Mouse (Mus musculus): ENCODE results near the gene Nwd1. TPM values are rescaled to one million over a fixed set of nuclear protein-coding genes. Genes with fewer than 3 reads are reported as not detected.

Gene Nwd1
- polyA plus RNA-seq (2014; fragmentation: Illumina TruSeq; extraction: RNeasy Lipid Tissue Mini Kit (QIAGEN cat#74804); ENCODE audit: low replicate concordance): 0.04 TPM

GRCm38 (mm10) chr8:72646060-72646767 lies at the start of gene Nwd1:
Gene Nwd1, plus strand, starts transcription at chr8:72646711.

GRCm38 (mm10) chr8:72722769-72723650 lies 76.5 kb downstream of the Nwd1 start, which contains the start of gene Sin3b:
Gene Sin3b, plus strand, starts transcription at chr8:72723285.

GRCm38 (mm10) chr8:72761322-72762051 lies 115.0 kb downstream of the Nwd1 start, which contains the start of gene F2rl3:
Gene F2rl3, plus strand, starts transcription at chr8:72761880.

Other genes with a start within 250 kb of the Nwd1 start
- gene Eps15l1, start 225.3 kb upstream of the Nwd1 start, polyA plus RNA-seq (2014; fragmentation: Illumina TruSeq; extraction: RNeasy Lipid Tissue Mini Kit (QIAGEN cat#74804); ENCODE audit: low replicate concordance): 33.9 TPM
- not detected for gene Calr3, start 202.8 kb upstream of the Nwd1 start, polyA plus RNA-seq (2014; fragmentation: Illumina TruSeq; extraction: RNeasy Lipid Tissue Mini Kit (QIAGEN cat#74804); ENCODE audit: low replicate concordance)
- 0.37 TPM for gene 1700030K09Rik, start 202.8 kb upstream of the Nwd1 start, polyA plus RNA-seq (2014; fragmentation: Illumina TruSeq; extraction: RNeasy Lipid Tissue Mini Kit (QIAGEN cat#74804); ENCODE audit: low replicate concordance)
- 4.2 TPM for gene Cherp, start 171.5 kb upstream of the Nwd1 start, polyA plus RNA-seq (2014; fragmentation: Illumina TruSeq; extraction: RNeasy Lipid Tissue Mini Kit (QIAGEN cat#74804); ENCODE audit: low replicate concordance)
- gene Slc35e1, start 154.1 kb upstream of the Nwd1 start, polyA plus RNA-seq (2014; fragmentation: Illumina TruSeq; extraction: RNeasy Lipid Tissue Mini Kit (QIAGEN cat#74804); ENCODE audit: low replicate concordance): 47.7 TPM
- 1.1 TPM for gene Med26, start 98.4 kb upstream of the Nwd1 start, polyA plus RNA-seq (2014; fragmentation: Illumina TruSeq; extraction: RNeasy Lipid Tissue Mini Kit (QIAGEN cat#74804); ENCODE audit: low replicate concordance)
- gene Smim7, start 75.6 kb upstream of the Nwd1 start, polyA plus RNA-seq (2014; fragmentation: Illumina TruSeq; extraction: RNeasy Lipid Tissue Mini Kit (QIAGEN cat#74804); ENCODE audit: low replicate concordance): 31.6 TPM
- gene Tmem38a, start 74.7 kb upstream of the Nwd1 start, polyA plus RNA-seq (2014; fragmentation: Illumina TruSeq; extraction: RNeasy Lipid Tissue Mini Kit (QIAGEN cat#74804); ENCODE audit: low replicate concordance): 0.45 TPM
- gene Sin3b, start 76.6 kb downstream of the Nwd1 start, polyA plus RNA-seq (2014; fragmentation: Illumina TruSeq; extraction: RNeasy Lipid Tissue Mini Kit (QIAGEN cat#74804); ENCODE audit: low replicate concordance): 5.0 TPM
- gene F2rl3, start 115.2 kb downstream of the Nwd1 start, polyA plus RNA-seq (2014; fragmentation: Illumina TruSeq; extraction: RNeasy Lipid Tissue Mini Kit (QIAGEN cat#74804); ENCODE audit: low replicate concordance): 0.56 TPM